8 mouse cellular contexts compared by ENCODE assay signal in the genomic region with DNA sequence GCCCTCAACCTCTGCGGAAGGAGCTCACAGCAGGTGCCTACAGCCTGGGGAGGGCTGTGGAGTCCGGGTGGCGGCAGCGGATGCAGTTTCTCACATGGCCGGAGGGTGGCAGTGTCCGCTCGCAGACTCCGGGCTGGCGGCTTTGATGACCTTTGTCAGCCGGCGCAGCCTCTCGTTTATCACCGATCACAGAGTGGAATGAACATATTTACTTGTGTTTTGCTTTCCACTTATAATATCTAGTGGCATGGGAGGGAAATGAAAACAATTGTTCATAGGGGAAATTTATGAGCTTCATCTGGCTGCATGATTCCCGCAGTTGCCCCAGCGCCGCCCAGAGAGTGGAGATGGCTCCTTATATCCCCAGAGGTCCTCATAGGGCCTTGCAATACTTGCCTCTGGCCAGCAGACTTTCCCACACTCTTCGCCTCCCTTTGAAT.
DNase-seq lines count a peak whose midpoint lies in the region; ATAC-seq and TF ChIP-seq lines count a peak whose summit lies in the region.

No protein-coding gene starts in this region.

- peak; percentile 93 for TF ChIP-seq CTCF in forebrain, postnatal 0 days (IDR thresholded peaks at IDR 0.05; ENCODE audit: low read depth)
- peak; percentile 98 for TF ChIP-seq CTCF in layer of hippocampus, adult 2 months (conservative IDR thresholded peaks at IDR 0.05)

- peak overlapping the region; percentile 18; the same call in 1 of the 2 replicates for H3K4me2 ChIP-seq in forebrain, postnatal 0 days (ENCODE audit: low read depth)

- no peaks in the 10 kb centered on the region for H3K4me1 ChIP-seq in forebrain, postnatal 0 days (ENCODE audit: insufficient read depth)

- H3K9ac ChIP-seq in forebrain, postnatal 0 days: no peak overlapping the region

- no peaks in the 10 kb centered on the region for H3K36me3 ChIP-seq in forebrain, postnatal 0 days (ENCODE audit: insufficient read depth)

- no peaks in the 10 kb centered on the region for H3K9me3 ChIP-seq in forebrain, postnatal 0 days (ENCODE audit: low read length)

- DNase-seq in T-cell, adult 2 months (ENCODE audit: low spot score): peak; percentile 43
- DNase-seq in cerebellum, adult 18-20 months: peak; percentile 67 to 82
- DNase-seq in forebrain, postnatal 0 days: peak; percentile 82
- DNase-seq in heart, postnatal 4 days: peak; percentile 81
- peak; percentile 18 to 75 for DNase-seq in layer of hippocampus, adult 2 months (ENCODE audit: low spot score in 2 of 2)
- peak; percentile 77 for DNase-seq in lung, postnatal 10 days
- peak; percentile 69 for DNase-seq in ovary, postnatal 36 days (ENCODE audit: low spot score)
- DNase-seq in urinary bladder, postnatal 25 days (ENCODE audit: low spot score): peak; percentile 77

- H3K27me3 ChIP-seq in forebrain, postnatal 0 days (ENCODE audit: insufficient read depth, low read length): no peaks in the 10 kb centered on the region

- no peak overlapping the region for H3K4me3 ChIP-seq in forebrain, postnatal 0 days (ENCODE audit: low read depth, low read length)
- H3K4me3 ChIP-seq in layer of hippocampus, adult 2 months: peak overlapping the region; percentile 24; the same call in 1 of the 2 replicates

- WGBS in forebrain, postnatal 0 days: 7% methylated on average over 17 of the region's 17 CpGs

- H3K27ac ChIP-seq in forebrain, postnatal 0 days (ENCODE audit: low read depth, low read length): no peak overlapping the region
- no peak overlapping the region for H3K27ac ChIP-seq in layer of hippocampus, adult 2 months

- peak; percentile 55; the same call in 1 of the 2 replicates for ATAC-seq in forebrain, postnatal 0 days
